Mouse (Mus musculus) bone marrow macrophage, adult 2 months (primary cell): ENCODE data around the gene Rnft1.

Source experiments
- CTCF ChIP-seq: IDR thresholded peaks from 2 replicates; pipeline ENCODE4 v1.5.1; 2012; ENCODE audit warnings: low read depth, mild to moderate bottlenecking, low read length, moderate library complexity
- POLR2A ChIP-seq: IDR thresholded peaks from 2 replicates; pipeline ENCODE4 v1.6.1; 2012; ENCODE audit warnings: mild to moderate bottlenecking, low read depth, low read length, borderline replicate concordance

DNA sequence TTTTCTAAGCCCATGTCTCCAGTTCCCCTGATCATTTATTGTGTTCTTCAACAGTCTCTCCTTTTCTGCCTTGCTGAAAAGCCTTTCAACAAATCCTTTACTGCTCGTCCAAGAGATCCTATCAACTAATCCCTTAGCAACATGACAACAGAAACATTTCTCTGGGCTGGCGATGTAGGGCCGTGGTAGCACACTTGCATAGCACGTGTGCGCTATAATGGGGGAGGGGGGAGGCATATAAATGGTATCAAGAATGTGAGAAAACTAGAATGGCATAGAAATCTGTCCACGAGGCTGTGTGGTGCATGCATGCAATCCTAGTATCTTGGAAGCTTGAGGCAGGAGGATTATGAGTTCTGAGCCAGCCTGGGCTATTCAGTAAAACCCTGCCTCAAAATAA is 12.7 kb upstream of the Rnft1 start:
- TF ChIP-seq POLR2A (no peak), CTCF (no peak)
